Mouse (Mus musculus) heart, postnatal 0 days (tissue): Measurements from ENCODE around the gene Psmd12.

Experiments used
- CTCF ChIP-seq: IDR thresholded peaks from 2 replicates; pipeline ENCODE4 v1.5.1; 2016; ENCODE audit warnings: antibody characterized with exemption, control low read depth, low read depth
- EP300 ChIP-seq: IDR thresholded peaks from 2 replicates; pipeline ENCODE4 v1.6.1; 2016; ENCODE audit warnings: antibody characterized with exemption, low read depth

- TF ChIP-seq EP300 (no peak), CTCF (no peak)
These were observed 10.8 kb upstream of the Psmd12 start for GRCm38 (mm10) chr11:107468252-107469030.
